Mouse (Mus musculus) gastrocnemius, adult 8-10 months (tissue): ENCODE results near the gene Itga10. TPM values are rescaled to one million over a fixed set of nuclear protein-coding genes. Genes with fewer than 3 reads are reported as not detected.
A peak's percentile ranks its signal among the peaks of the same experiment; 100 is the strongest.
"Not testable (repeated sequence)": the region's sequence is repeated elsewhere in the genome, so short reads cannot be mapped to it uniquely, and the experiment has no call there.

ENCODE experiments used
- DNase-seq, 2 experiments: peaks; one replicate each; pipeline ENCODE4 v3.0.0; 2022; ENCODE audit warnings: low spot score in 2 of 2
- total RNA-seq, 4 experiments: library from RNA; stranded (reverse); gene quantifications; 2 replicates each; pipeline ENCODE4 v1.2.4; 2022

Itga10 gene
- total RNA-seq, 4 experiments from 2014 or later: 0.31 to 0.56 (median 0.40) TPM

GRCm38 (mm10) chr3:96634928-96635879 is 10.2 kb upstream of the Itga10 start, which contains the start of the genes Pex11b and Gm42957:
Gene Pex11b (plus strand): TSS chr3:96635376.
Gene Gm42957 (plus strand): TSS chr3:96635474.
- DNase-seq: peak; percentile 70 to 77

GRCm38 (mm10) chr3:96635906-96636305 is 9.5 kb upstream of the Itga10 start:
- no peak for DNase-seq

- DNase-seq: no peak
Observed at GRCm38 (mm10) chr3:96636448-96636847, 8.9 kb upstream of the Itga10 start.

GRCm38 (mm10) chr3:96639219-96639618 is 6.2 kb upstream of the Itga10 start:
- peak; percentile 26 to 39 for DNase-seq

GRCm38 (mm10) chr3:96647365-96647764 is 2.0 kb downstream of the Itga10 start:
- no peak for DNase-seq

- DNase-seq: no peak
Observed at GRCm38 (mm10) chr3:96660901-96661300, 15.5 kb downstream of the Itga10 start.

GRCm38 (mm10) chr3:96662731-96663316 is 17.4 kb downstream of the Itga10 start:
- no peak for DNase-seq

- DNase-seq: peak; percentile 72 to 75
Observed at GRCm38 (mm10) chr3:96663432-96664239, 18.3 kb downstream of the Itga10 start.

- not testable (repeated sequence) for DNase-seq
Observed at GRCm38 (mm10) chr3:96665732-96666363, 20.5 kb downstream of the Itga10 start.

GRCm38 (mm10) chr3:96666916-96667315 is 21.5 kb downstream of the Itga10 start:
- DNase-seq: no peak

- no peak for DNase-seq
Observed at GRCm38 (mm10) chr3:96667316-96667715, 21.9 kb downstream of the Itga10 start.

GRCm38 (mm10) chr3:96668424-96669067 is 23.2 kb downstream of the Itga10 start:
- no peak for DNase-seq

- peak; percentile 54 to 79 for DNase-seq
Observed at GRCm38 (mm10) chr3:96669727-96670468, 24.5 kb downstream of the Itga10 start, which contains the start of gene Ankrd35. Gene Ankrd35 (plus strand): TSS chr3:96670131.

GRCm38 (mm10) chr3:96671519-96671918 is 26.1 kb downstream of the Itga10 start:
- no peak for DNase-seq

GRCm38 (mm10) chr3:96673514-96673913 is 28.1 kb downstream of the Itga10 start:
- no peak for DNase-seq

GRCm38 (mm10) chr3:96674442-96674841 is 29.1 kb downstream of the Itga10 start:
- DNase-seq: no peak

GRCm38 (mm10) chr3:96675171-96675570 is 29.8 kb downstream of the Itga10 start:
- DNase-seq: no peak

- DNase-seq: no peak
Observed at GRCm38 (mm10) chr3:96675690-96676089, 30.3 kb downstream of the Itga10 start.

- no peak for DNase-seq
Observed at GRCm38 (mm10) chr3:96678456-96678855, 33.1 kb downstream of the Itga10 start.
